Mouse (Mus musculus) CH12.LX (cell line): ENCODE measurements around the gene H2-Eb2. TPM values are rescaled to one million over a fixed set of nuclear protein-coding genes. Genes with fewer than 3 reads are reported as not detected.

Source experiments
- DNase-seq: peaks from one replicate; pipeline ENCODE4 v3.0.0-alpha.2; 2013; ENCODE audit errors: extremely low read depth
- H3K27ac ChIP-seq: 2 replicates; pipeline ENCODE4 v1.5.1; 2012; ENCODE audit warnings: low read depth, mild to moderate bottlenecking, control low read depth, moderate library complexity; ENCODE audit not compliant: insufficient read depth
- H3K27me3 ChIP-seq: replicated peaks from 2 replicates; pipeline ENCODE3; 2012; ENCODE audit warnings: inconsistent platforms
- H3K36me3 ChIP-seq, 2 experiments: replicated peaks in 1 of 2; 2 replicates each; pipeline versions ENCODE3 to v1.6.1; 2012; ENCODE audit warnings: inconsistent platforms in 1 of 2, low read length in 1 of 2, mild to moderate bottlenecking in 1 of 2, mixed read lengths in 1 of 2, moderate library complexity in 1 of 2; ENCODE audit not compliant: control insufficient read depth in 1 of 2, insufficient read depth in 1 of 2
- H3K4me1 ChIP-seq, 2 experiments: 2 replicates each; pipeline ENCODE4 v1.6.1; 2012; ENCODE audit warnings: inconsistent platforms in 1 of 2, moderate library complexity in 1 of 2; ENCODE audit not compliant: insufficient read depth in 2 of 2, control insufficient read depth in 1 of 2
- H3K4me2 ChIP-seq: 2 replicates; pipeline ENCODE4 v1.6.1; 2012; ENCODE audit warnings: low read depth, mild to moderate bottlenecking, control low read depth; ENCODE audit not compliant: poor library complexity, insufficient read depth, severe bottlenecking
- H3K4me3 ChIP-seq, 3 experiments: fragments of 150-350 bp in 1 of 3; sonication (generic) in 1 of 3; replicated peaks in 1 of 3; 2 replicates each; pipeline versions ENCODE3 to v1.5.1; 2011 to 2012; ENCODE audit warnings: low read depth in 2 of 3, low read length in 2 of 3, mild to moderate bottlenecking in 2 of 3, moderate library complexity in 2 of 3, control low read depth in 1 of 3, improper control_type of control experiment in 1 of 3, inconsistent platforms in 1 of 3, mixed read lengths in 1 of 3; ENCODE audit not compliant: poor library complexity in 1 of 3
- H3K79me2 ChIP-seq: replicated peaks from 2 replicates; pipeline ENCODE4 v1.6.1; 2012; ENCODE audit warnings: mild to moderate bottlenecking, moderate library complexity; ENCODE audit not compliant: control insufficient read depth, poor library complexity, insufficient read depth, severe bottlenecking; ENCODE audit errors: extremely low read depth
- H3K9ac ChIP-seq: 2 replicates; pipeline ENCODE4 v1.6.1; 2012; ENCODE audit warnings: low read depth, mild to moderate bottlenecking, control low read depth, moderate library complexity; ENCODE audit not compliant: insufficient read depth
- H3K9me3 ChIP-seq: replicated peaks from 2 replicates; pipeline ENCODE3; 2012; ENCODE audit warnings: low read length, inconsistent platforms, mixed read lengths
- BHLHE40 ChIP-seq: IDR thresholded peaks from 2 replicates; pipeline ENCODE4 v1.6.1; 2011; ENCODE audit warnings: mild to moderate bottlenecking, low read depth, low read length, improper control_type of control experiment
- CHD1 ChIP-seq: IDR thresholded peaks from 2 replicates; pipeline ENCODE4 v1.6.1; 2012; ENCODE audit warnings: low read depth, low read length, improper control_type of control experiment, inconsistent platforms
- CHD2 ChIP-seq: IDR thresholded peaks from 2 replicates; pipeline ENCODE4 v1.6.1; 2011; ENCODE audit warnings: low read length, improper control_type of control experiment
- E2F4 ChIP-seq: IDR thresholded peaks from 2 replicates; pipeline ENCODE4 v1.6.1; 2011; ENCODE audit warnings: low read depth, low read length, improper control_type of control experiment; ENCODE audit not compliant: insufficient replicate concordance
- EP300 ChIP-seq: IDR thresholded peaks from 2 replicates; pipeline ENCODE4 v1.6.1; 2011; ENCODE audit warnings: low read length, improper control_type of control experiment
- ETS1 ChIP-seq: conservative IDR thresholded peaks from 2 replicates; pipeline ENCODE4 v1.6.1; 2012; ENCODE audit warnings: low read depth, mild to moderate bottlenecking, inconsistent platforms, low read length, improper control_type of control experiment, moderate library complexity
- GABPA ChIP-seq: IDR thresholded peaks from 2 replicates; pipeline ENCODE4 v1.6.1; 2012; ENCODE audit warnings: low read depth, low read length, improper control_type of control experiment, inconsistent platforms; ENCODE audit not compliant: insufficient replicate concordance
- JUN ChIP-seq: IDR thresholded peaks from 2 replicates; pipeline ENCODE4 v1.6.1; 2011; ENCODE audit warnings: low read depth, mild to moderate bottlenecking, low read length, improper control_type of control experiment, moderate library complexity; ENCODE audit not compliant: insufficient read depth
- JUND ChIP-seq: conservative IDR thresholded peaks from 2 replicates; pipeline ENCODE4 v1.6.1; 2011; ENCODE audit warnings: low read depth, low read length, improper control_type of control experiment
- MAFK ChIP-seq: IDR thresholded peaks from 2 replicates; pipeline ENCODE4 v1.6.1; 2011; ENCODE audit warnings: low read length, improper control_type of control experiment; ENCODE audit not compliant: insufficient replicate concordance
- MAX ChIP-seq: IDR thresholded peaks from 2 replicates; pipeline ENCODE4 v1.6.1; 2011; ENCODE audit warnings: low read length, improper control_type of control experiment
- MAZ ChIP-seq: IDR thresholded peaks from 2 replicates; pipeline ENCODE4 v1.6.1; 2012; ENCODE audit warnings: low read depth, mild to moderate bottlenecking, inconsistent platforms, low read length, improper control_type of control experiment, moderate library complexity
- MXI1 ChIP-seq: IDR thresholded peaks from 2 replicates; pipeline ENCODE4 v1.6.1; 2011; ENCODE audit warnings: mild to moderate bottlenecking, low read depth, low read length, improper control_type of control experiment
- MYC ChIP-seq: IDR thresholded peaks from 2 replicates; pipeline ENCODE4 v1.6.1; 2011; ENCODE audit warnings: low read depth, mild to moderate bottlenecking, improper control_type of control experiment, low read length
- POLR2A ChIP-seq: IDR thresholded peaks from 2 replicates; pipeline ENCODE4 v1.6.1; 2011; ENCODE audit warnings: low read depth, mild to moderate bottlenecking, improper control_type of control experiment, low read length
- POLR2AphosphoS2 ChIP-seq: IDR thresholded peaks from 2 replicates; pipeline ENCODE4 v1.6.1; 2011; ENCODE audit warnings: low read depth, low read length, improper control_type of control experiment
- RAD21 ChIP-seq: IDR thresholded peaks from 2 replicates; pipeline ENCODE4 v1.6.1; 2011; ENCODE audit warnings: low read depth, mild to moderate bottlenecking, low read length, improper control_type of control experiment, moderate library complexity
- SMC3 ChIP-seq: IDR thresholded peaks from 2 replicates; pipeline ENCODE4 v1.6.1; 2011; ENCODE audit warnings: low read depth, low read length, improper control_type of control experiment
- UBTF ChIP-seq: IDR thresholded peaks from 2 replicates; pipeline ENCODE4 v1.6.1; 2012; ENCODE audit warnings: low read depth, mild to moderate bottlenecking, inconsistent platforms, low read length, improper control_type of control experiment, moderate library complexity
- ZC3H11A ChIP-seq: IDR thresholded peaks from 2 replicates; pipeline ENCODE4 v1.6.1; 2012; ENCODE audit warnings: low read depth, mild to moderate bottlenecking, inconsistent platforms, low read length, improper control_type of control experiment
- ZKSCAN1 ChIP-seq: IDR thresholded peaks from 2 replicates; pipeline ENCODE4 v1.6.1; 2012; ENCODE audit warnings: low read depth, inconsistent platforms, low read length, improper control_type of control experiment, borderline replicate concordance
- ZMIZ1 ChIP-seq: IDR thresholded peaks from 2 replicates; pipeline ENCODE4 v1.6.1; 2012; ENCODE audit warnings: low read depth, mild to moderate bottlenecking, inconsistent platforms, low read length, improper control_type of control experiment
- ZNF384 ChIP-seq: IDR thresholded peaks from 2 replicates; pipeline ENCODE4 v1.6.1; 2012; ENCODE audit warnings: low read depth, low read length, improper control_type of control experiment, inconsistent platforms
- dilution Hi-C: fragments of 300-500 bp; cut with MboI; formaldehyde crosslinking; loops from 2 replicates; pipeline ENCODE4 v1.14.3; 2020; ENCODE audit warnings: low sequenced_read_pairs; ENCODE audit not compliant: extremely low pct_unique_long_range_greater_than_20kb, extremely low pct_ligation_motif_present
- in situ Hi-C: fragments of 300-500 bp; cut with MboI; formaldehyde crosslinking; loops from 3 replicates; pipeline ENCODE4 v1.14.3; 2019; ENCODE audit warnings: low sequenced_read_pairs, low pct_ligation_motif_present, low pct_unique_long_range_greater_than_20kb, mixed read lengths
- polyA plus RNA-seq: library from polyadenylated mRNA; unstranded; fragments of >175 nt; gene quantifications from 2 replicates; pipeline ENCODE4 v1.2.1, GENCODE M21; 2012; ENCODE audit warnings: low read depth; ENCODE audit not compliant: insufficient read length
- total RNA-seq, 2 experiments: library from RNA; depleted of rRNA; stranded (reverse); fragments of 300-350 nt in 1 of 2; fragments of >200 nt in 1 of 2; gene quantifications; 2 replicates each; pipeline ENCODE4 v1.2.3; 2012 to 2014

H2-Eb2 gene
- total and polyA plus RNA-seq, 3 experiments, result 5.8 to 11.4 (median 10.9) TPM

- H3K9me3 ChIP-seq, result no peaks in the 10 kb centered on the region
- H3K36me3 ChIP-seq, result peaks cover 22 to 60% of the 10 kb centered on the region in 2 experiments
- peak overlapping the region; percentile 82 for H3K4me2 ChIP-seq
- H3K4me1 ChIP-seq, result peaks cover 22 to 63% of the 10 kb centered on the region in 2 experiments
- no peak for DNase-seq
- dilution Hi-C loops (no loop called here), in situ Hi-C loops (loop anchor here (5.0 kb wide), 1 partner anchor 98 kb away; no protein-coding TSS in a partner anchor)
- peak overlapping the region; percentile 52 to 76 (median 58) for H3K4me3 ChIP-seq
- H3K79me2 ChIP-seq, result peaks cover 21% of the 10 kb centered on the region
- peak overlapping the region; percentile 25; the same call in 1 of the 2 replicates for H3K27ac ChIP-seq
- no peaks in the 10 kb centered on the region for H3K27me3 ChIP-seq
- peak overlapping the region; percentile 47; the same call in 1 of the 2 replicates for H3K9ac ChIP-seq
- TF ChIP-seq E2F4 (no peak), UBTF (0 out of 2 replicates have a peak, but pooled peaks have one; percentile 29), EP300 (no peak; the same call in 1 of the 2 replicates), CHD2 (peak; percentile 53; the same call in 1 of the 2 replicates), MAX (peak; percentile 30; the same call in 1 of the 2 replicates), MXI1 (peak; percentile 36; the same call in 1 of the 2 replicates), CHD1 (peak; percentile 64; the same call in 1 of the 2 replicates), MYC (0 out of 2 replicates have a peak, but pooled peaks have one; percentile 27), POLR2A (peak; percentile 38; the same call in 1 of the 2 replicates), MAFK (0 out of 2 replicates have a peak, but pooled peaks have one; percentile 19), BHLHE40 (peak; percentile 57), JUND (no peak)
Observed at GRCm38 (mm10) chr17:34344882-34345281, 19.4 kb downstream of the H2-Eb2 start.

- Histone ChIP-seq H3K79me2 (peaks cover 21% of the 10 kb centered on the region), H3K4me3 (peak overlapping the region; percentile 52 to 76 (median 58)), H3K27ac (peak overlapping the region; percentile 65), H3K4me2 (peak overlapping the region; percentile 82), H3K36me3 (peaks cover 22 to 56% of the 10 kb centered on the region in 2 experiments), H3K27me3 (no peaks in the 10 kb centered on the region), H3K9me3 (no peaks in the 10 kb centered on the region), H3K9ac (peak overlapping the region; percentile 47), H3K4me1 (peaks cover 22 to 60% of the 10 kb centered on the region in 2 experiments)
- TF ChIP-seq ZC3H11A (no peak), GABPA (no peak), RAD21 (no peak), ETS1 (no peak), JUN (no peak), MAX (no peak), ZNF384 (no peak), SMC3 (no peak), POLR2AphosphoS2 (no peak), JUND (no peak), MXI1 (no peak), BHLHE40 (no peak), UBTF (no peak), MAZ (no peak), E2F4 (no peak), ZMIZ1 (no peak), MYC (no peak), ZKSCAN1 (no peak), CHD2 (no peak)
- in situ Hi-C loops (loop anchor here (5.0 kb wide), 1 partner anchor 98 kb away; no protein-coding TSS in a partner anchor), dilution Hi-C loops (no loop called here)
- DNase-seq, result no peak
Observed at GRCm38 (mm10) chr17:34345486-34345885, 20.0 kb downstream of the H2-Eb2 start.
